In genomic region chr15:95762661-95763303, GRCm38 (mm10) we compare ENCODE assay signal across 8 mouse cellular contexts. TPM values are rescaled to one million over a fixed set of nuclear protein-coding genes. Genes with fewer than 3 reads are reported as not detected.
A peak's percentile ranks its signal among the peaks of the same experiment; 100 is the strongest.
DNase-seq lines count a peak whose midpoint lies in the region; ATAC-seq and TF ChIP-seq lines count a peak whose summit lies in the region.

No protein-coding gene starts in this region.

- H3K4me1 ChIP-seq in embryonic facial prominence, embryonic 10.5 days = no peaks in the 10 kb centered on the region
- H3K4me1 ChIP-seq in heart, embryonic 10.5 days = no peaks in the 10 kb centered on the region
- no peaks in the 10 kb centered on the region for H3K4me1 ChIP-seq in lung, embryonic 14.5 days (ENCODE audit: insufficient read depth)
- no peaks in the 10 kb centered on the region for H3K4me1 ChIP-seq in olfactory bulb, adult 2 months (ENCODE audit: control insufficient read depth, insufficient read depth, low read length)

- no peak overlapping the region for H3K27ac ChIP-seq in embryonic facial prominence, embryonic 10.5 days (replicated peaks)
- H3K27ac ChIP-seq in heart, embryonic 10.5 days = no peak overlapping the region
- no peak overlapping the region for H3K27ac ChIP-seq in lung, embryonic 14.5 days (ENCODE audit: low read depth)
- H3K27ac ChIP-seq in olfactory bulb, adult 2 months (ENCODE audit: insufficient read depth, low read depth, low read length) = no peak overlapping the region

- peak overlapping the region; percentile 50 for H3ac ChIP-seq in C2C12 (ENCODE audit: control insufficient read depth, insufficient read length, low read depth)

- H3K9ac ChIP-seq in lung, embryonic 14.5 days = no peak overlapping the region

- TF ChIP-seq POLR2A in olfactory bulb, adult 2 months (IDR thresholded peaks at IDR 0.05; ENCODE audit: insufficient read depth, low read depth, low read length) = no peak

- H3K9me3 ChIP-seq in embryonic facial prominence, embryonic 10.5 days = no peaks in the 10 kb centered on the region
- H3K9me3 ChIP-seq in heart, embryonic 10.5 days = no peaks in the 10 kb centered on the region
- H3K9me3 ChIP-seq in lung, embryonic 14.5 days (ENCODE audit: low read depth, low read length) = no peaks in the 10 kb centered on the region

- TF ChIP-seq CTCF in C2C12 (IDR thresholded peaks at IDR 0.05; ENCODE audit: control insufficient read depth, insufficient read depth, insufficient read length) = peak; percentile 74
- TF ChIP-seq CTCF in lung, embryonic 14.5 days (IDR thresholded peaks at IDR 0.05; ENCODE audit: low read depth) = peak; percentile 89
- TF ChIP-seq CTCF in olfactory bulb, adult 2 months (IDR thresholded peaks at IDR 0.05; ENCODE audit: insufficient read depth, low read depth, low read length) = peak; percentile 85

- H3K27me3 ChIP-seq in C2C12 (ENCODE audit: control insufficient read depth, insufficient read depth, insufficient read length) = no peaks in the 10 kb centered on the region
- no peaks in the 10 kb centered on the region for H3K27me3 ChIP-seq in embryonic facial prominence, embryonic 10.5 days (replicated peaks; ENCODE audit: low read depth, poor library complexity, severe bottlenecking)
- H3K27me3 ChIP-seq in heart, embryonic 10.5 days (ENCODE audit: insufficient read depth, poor library complexity, severe bottlenecking) = peaks cover 4% of the 10 kb centered on the region; the same call in 1 of the 2 replicates
- no peaks in the 10 kb centered on the region for H3K27me3 ChIP-seq in lung, embryonic 14.5 days (ENCODE audit: insufficient read depth, low read length)

- H3K36me3 ChIP-seq in C2C12 (ENCODE audit: control insufficient read depth, insufficient read depth) = no peaks in the 10 kb centered on the region
- H3K36me3 ChIP-seq in embryonic facial prominence, embryonic 10.5 days (replicated peaks) = no peaks in the 10 kb centered on the region
- no peaks in the 10 kb centered on the region for H3K36me3 ChIP-seq in heart, embryonic 10.5 days
- no peaks in the 10 kb centered on the region for H3K36me3 ChIP-seq in lung, embryonic 14.5 days (ENCODE audit: insufficient read depth)

- H3K79me3 ChIP-seq in C2C12 (ENCODE audit: low read depth) = no peaks in the 10 kb centered on the region

- no peak overlapping the region for H3K4me2 ChIP-seq in lung, embryonic 14.5 days

- no peaks in the 10 kb centered on the region for H3K79me2 ChIP-seq in C2C12 (ENCODE audit: control insufficient read depth, insufficient read depth)

- ATAC-seq in lung, embryonic 14.5 days (ENCODE audit: insufficient read depth) = peak; percentile 91

- no peak overlapping the region for H3K4me3 ChIP-seq in C2C12 (ENCODE audit: insufficient read depth, poor library complexity, severe bottlenecking)
- no peak overlapping the region for H3K4me3 ChIP-seq in embryonic facial prominence, embryonic 10.5 days
- no peak overlapping the region for H3K4me3 ChIP-seq in heart, embryonic 10.5 days
- H3K4me3 ChIP-seq in lung, embryonic 14.5 days (ENCODE audit: low read depth, low read length) = no peak overlapping the region
- no peak overlapping the region for H3K4me3 ChIP-seq in olfactory bulb, adult 2 months (ENCODE audit: insufficient read depth, low read depth, low read length)

- WGBS in embryonic facial prominence, embryonic 10.5 days = 36% methylated on average over 12 of the region's 12 CpGs
- WGBS in heart, embryonic 10.5 days = 37% methylated on average over 12 of the region's 12 CpGs
- 36% methylated on average over 12 of the region's 12 CpGs for WGBS in lung, embryonic 14.5 days
- 40% methylated on average over 12 of the region's 12 CpGs for WGBS in olfactory bulb, adult 2 months

- DNase-seq in adrenal gland, postnatal 14 days = peak; percentile 89
- peak; percentile 85 for DNase-seq in embryonic facial prominence, embryonic 10.5 days (ENCODE audit: low spot score)
- DNase-seq in heart, embryonic 10.5 days (ENCODE audit: low spot score) = peak; percentile 82
- DNase-seq in kidney, postnatal 36 days = peak; percentile 66 to 89
- peak; percentile 91 for DNase-seq in lung, embryonic 14.5 days
- peak; percentile 49 for DNase-seq in testis, postnatal 14 days (ENCODE audit: low spot score)

TF ChIP-seq in C2C12, 6 proteins besides CTCF, POLR2A, EP300 and RAD21:
- no peak for TF ChIP-seq MYOD1 (IDR thresholded peaks at IDR 0.05; ENCODE audit: control insufficient read depth, insufficient read length, low read depth)
- no peak for TF ChIP-seq FOSL1 (IDR thresholded peaks at IDR 0.05; ENCODE audit: insufficient read depth, low read length, poor library complexity, severe bottlenecking)
- TF ChIP-seq MYOG (IDR thresholded peaks at IDR 0.05; ENCODE audit: control insufficient read depth, extremely low read depth, insufficient read length) = no peak
- no peak for TF ChIP-seq MAX (IDR thresholded peaks at IDR 0.05)
TF ChIP-seq in C2C12: peak in this region for 0.

RNA-seq across cellular contexts. Expression of gene Ano6, which starts 27.9 kb away (rescaled TPM):
- 73.2 TPM for polyA plus RNA-seq in C2C12 (2012; fragmentation: generic; extraction: Trizol)
- total RNA-seq in adrenal gland, postnatal 14 days (2021) = 57.2 and 69.4 TPM in 2 replicates
- 40.5 and 41.6 TPM in 2 replicates for polyA plus RNA-seq in embryonic facial prominence, embryonic 10.5 days (2016; fragmentation: Nextera tagmentation; extraction: Ambion mirVana)
- 40.8 and 44.4 TPM in 2 replicates for polyA plus RNA-seq in heart, embryonic 10.5 days (2016; fragmentation: Nextera tagmentation; extraction: Ambion mirVana)
- polyA plus RNA-seq in lung, embryonic 14.5 days (2014; fragmentation: Nextera tagmentation; extraction: Ambion mirVana) = 54.7 and 57.5 TPM in 2 replicates
- not detected in 2 replicates for polyA plus RNA-seq in olfactory bulb, adult 2 months (2012; ENCODE audit: insufficient read depth, insufficient read length, low replicate concordance, missing spikeins)
